Mouse (Mus musculus) gonadal fat pad, adult 2 months (tissue): ENCODE results near the gene Gspt1. TPM values are rescaled to one million over a fixed set of nuclear protein-coding genes. Genes with fewer than 3 reads are reported as not detected.
"Not testable (repeated sequence)": the region's sequence is repeated elsewhere in the genome, so short reads cannot be mapped to it uniquely, and the experiment has no call there.

Experiments used
- DNase-seq: peaks from one replicate; pipeline ENCODE4 v3.0.0-alpha.2; 2012; ENCODE audit warnings: low read depth
- polyA plus RNA-seq: library from polyadenylated mRNA; depleted of rRNA; stranded (reverse); fragments of >200 nt; gene quantifications from 2 replicates; pipeline ENCODE4 v1.2.3, GENCODE M21; 2012; rRNA removed

Gspt1 gene
- polyA plus RNA-seq = 13.6 and 22.8 TPM in 2 replicates

GRCm38 (mm10) chr16:11253898-11254722 lies at the start of gene Gspt1:
Gspt1 (minus strand) TSS chr16:11254325.
- peak; percentile 83 for DNase-seq

GRCm38 (mm10) chr16:11303741-11304140 lies 49.6 kb upstream of the Gspt1 start:
- no peak for DNase-seq

- not testable (repeated sequence) for DNase-seq
Observed at GRCm38 (mm10) chr16:11297700-11298099, 43.6 kb upstream of the Gspt1 start.

- DNase-seq = not testable (repeated sequence)
Observed at GRCm38 (mm10) chr16:11295583-11295982, 41.5 kb upstream of the Gspt1 start.

GRCm38 (mm10) chr16:11288873-11289272 lies 34.7 kb upstream of the Gspt1 start:
- not testable (repeated sequence) for DNase-seq

GRCm38 (mm10) chr16:11285949-11286348 lies 31.8 kb upstream of the Gspt1 start:
- DNase-seq = no peak

- DNase-seq = no peak
Observed at GRCm38 (mm10) chr16:11284881-11285280, 30.8 kb upstream of the Gspt1 start.

- no peak for DNase-seq
Observed at GRCm38 (mm10) chr16:11282655-11283232, 28.6 kb upstream of the Gspt1 start.

GRCm38 (mm10) chr16:11278778-11279177 lies 24.7 kb upstream of the Gspt1 start:
- no peak for DNase-seq

GRCm38 (mm10) chr16:11276888-11277287 lies 22.8 kb upstream of the Gspt1 start:
- no peak for DNase-seq

GRCm38 (mm10) chr16:11271073-11271472 lies 16.9 kb upstream of the Gspt1 start:
- no peak for DNase-seq

- no peak for DNase-seq
Observed at GRCm38 (mm10) chr16:11270642-11271041, 16.5 kb upstream of the Gspt1 start.

GRCm38 (mm10) chr16:11269808-11270207 lies 15.7 kb upstream of the Gspt1 start:
- DNase-seq = no peak

- no peak for DNase-seq
Observed at GRCm38 (mm10) chr16:11266556-11266955, 12.4 kb upstream of the Gspt1 start.

GRCm38 (mm10) chr16:11263266-11263665 lies 9.1 kb upstream of the Gspt1 start:
- peak; percentile 84 for DNase-seq

- no peak for DNase-seq
Observed at GRCm38 (mm10) chr16:11254723-11255164, 619 bp upstream of the Gspt1 start.

GRCm38 (mm10) chr16:11253065-11253831 lies 877 bp downstream of the Gspt1 start:
- DNase-seq = peak; percentile 27

GRCm38 (mm10) chr16:11247791-11248190 lies 6.3 kb downstream of the Gspt1 start:
- no peak for DNase-seq

- no peak for DNase-seq
Observed at GRCm38 (mm10) chr16:11245767-11246166, 8.4 kb downstream of the Gspt1 start.

- DNase-seq = no peak
Observed at GRCm38 (mm10) chr16:11242401-11242800, 11.7 kb downstream of the Gspt1 start.

GRCm38 (mm10) chr16:11217801-11218200 lies 36.3 kb downstream of the Gspt1 start:
- DNase-seq = no peak
